Mouse (Mus musculus) lung, postnatal 0 days (tissue): ENCODE measurements at regions not wholly inside any gene's neighbourhood (a gene's known extent, or its start where the extent isn't known, plus 50 kb on each side); places are given as distances from the start of the nearest gene placed in this dataset.

Experiments
- CTCF ChIP-seq: IDR thresholded peaks from 2 replicates; pipeline ENCODE4 v1.5.1; 2016; ENCODE audit warnings: antibody characterized with exemption, mild to moderate bottlenecking
- EP300 ChIP-seq: IDR thresholded peaks from 2 replicates; pipeline ENCODE4 v1.6.1; 2016; ENCODE audit warnings: antibody characterized with exemption, mild to moderate bottlenecking, control low read depth

DNA sequence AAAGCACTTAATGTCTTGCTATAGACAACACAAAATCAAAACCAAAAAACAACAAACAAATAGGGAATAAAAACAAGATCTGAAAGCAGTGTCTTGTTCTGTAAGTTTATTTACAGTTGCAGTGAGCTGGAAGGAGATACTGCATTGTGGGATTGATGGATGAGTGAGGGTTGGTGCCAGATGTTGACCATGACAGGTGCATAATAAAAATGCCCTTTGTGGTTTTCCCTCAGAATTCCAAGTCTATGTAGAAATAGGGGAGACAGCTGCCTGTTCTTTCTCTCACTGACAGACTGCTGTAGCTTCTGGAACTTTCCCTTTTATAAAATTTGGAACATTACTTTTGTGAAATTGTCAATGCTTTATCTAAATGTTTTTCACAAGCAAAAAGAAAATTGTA lies 73.9 kb upstream of the Pam start:
- TF ChIP-seq CTCF (no peak), EP300 (no peak)
